Mouse (Mus musculus) adrenal gland, postnatal 25 days (tissue): ENCODE results near the gene Wdsub1. TPM values are rescaled to one million over a fixed set of nuclear protein-coding genes. Genes with fewer than 3 reads are reported as not detected.
"Not testable (repeated sequence)": the region's sequence is repeated elsewhere in the genome, so short reads cannot be mapped to it uniquely, and the experiment has no call there.

Experiments used
- DNase-seq: peaks from one replicate; pipeline ENCODE4 v3.0.0; 2021; ENCODE audit warnings: mixed read lengths
- long read RNA-seq: library from polyadenylated mRNA; stranded (forward); transcript quantifications from one replicate; pipeline ENCODE4 v2.0.0, GENCODE M21; 2021
- total RNA-seq: library from RNA; stranded (reverse); gene quantifications from 2 replicates; pipeline ENCODE4 v1.2.3, GENCODE M21; 2021

Wdsub1 gene
- 20.1 and 20.6 TPM in 2 replicates for total RNA-seq
- long read RNA-seq, partial matches to known transcripts: 3 of 13 reads
- long read RNA-seq, other reads (novel, unspliced or antisense): 10 of 13 reads

- peak; percentile 94 for DNase-seq
Measured at GRCm38 (mm10) chr2:59881831-59882741, at the start of gene Wdsub1. Gene Wdsub1 (minus strand): TSS chr2:59882591.

- no peak for DNase-seq
Measured at GRCm38 (mm10) chr2:59913610-59914009, 31.2 kb upstream of the Wdsub1 start.

GRCm38 (mm10) chr2:59908048-59908447 is 25.7 kb upstream of the Wdsub1 start:
- DNase-seq: no peak

- DNase-seq: no peak
Measured at GRCm38 (mm10) chr2:59904007-59904406, 21.6 kb upstream of the Wdsub1 start.

GRCm38 (mm10) chr2:59898666-59899065 is 16.3 kb upstream of the Wdsub1 start:
- DNase-seq: no peak

- no peak for DNase-seq
Measured at GRCm38 (mm10) chr2:59898105-59898504, 15.7 kb upstream of the Wdsub1 start.

GRCm38 (mm10) chr2:59896837-59897236 is 14.4 kb upstream of the Wdsub1 start:
- DNase-seq: no peak

- DNase-seq: peak; percentile 49
Measured at GRCm38 (mm10) chr2:59896400-59896799, 14.0 kb upstream of the Wdsub1 start.

GRCm38 (mm10) chr2:59889699-59890098 is 7.3 kb upstream of the Wdsub1 start:
- no peak for DNase-seq

- no peak for DNase-seq
Measured at GRCm38 (mm10) chr2:59882742-59883281, 421 bp upstream of the Wdsub1 start.

GRCm38 (mm10) chr2:59881404-59881803 is 987 bp downstream of the Wdsub1 start:
- no peak for DNase-seq

GRCm38 (mm10) chr2:59878221-59878620 is 4.2 kb downstream of the Wdsub1 start:
- DNase-seq: no peak

- no peak for DNase-seq
Measured at GRCm38 (mm10) chr2:59877335-59877734, 5.1 kb downstream of the Wdsub1 start.

- no peak for DNase-seq
Measured at GRCm38 (mm10) chr2:59876482-59876881, 5.9 kb downstream of the Wdsub1 start.

GRCm38 (mm10) chr2:59870526-59870925 is 11.9 kb downstream of the Wdsub1 start:
- DNase-seq: peak; percentile 19

- no peak for DNase-seq
Measured at GRCm38 (mm10) chr2:59862618-59863017, 19.8 kb downstream of the Wdsub1 start.

- DNase-seq: no peak
Measured at GRCm38 (mm10) chr2:59854363-59854762, 28.0 kb downstream of the Wdsub1 start.

- DNase-seq: no peak
Measured at GRCm38 (mm10) chr2:59853543-59853942, 28.8 kb downstream of the Wdsub1 start.

GRCm38 (mm10) chr2:59852916-59853315 is 29.5 kb downstream of the Wdsub1 start:
- no peak for DNase-seq

- not testable (repeated sequence) for DNase-seq
Measured at GRCm38 (mm10) chr2:59851885-59852284, 30.5 kb downstream of the Wdsub1 start.

GRCm38 (mm10) chr2:59843848-59844247 is 38.5 kb downstream of the Wdsub1 start:
- no peak for DNase-seq

- DNase-seq: no peak
Measured at GRCm38 (mm10) chr2:59843156-59843555, 39.2 kb downstream of the Wdsub1 start.

GRCm38 (mm10) chr2:59842556-59843008 is 39.8 kb downstream of the Wdsub1 start:
- no peak for DNase-seq
